Mouse (Mus musculus) hindbrain, embryonic 14.5 days (tissue): Measurements from ENCODE around the gene 1700025G04Rik. TPM values are rescaled to one million over a fixed set of nuclear protein-coding genes. Genes with fewer than 3 reads are reported as not detected.

ENCODE experiments used
- ATAC-seq: fragments of 200-750 bp; cut with Nextera tagmentation; 2 replicates; pipeline ENCODE4 v1.8.0; 2017; ENCODE audit warnings: moderate number of reproducible peaks, mild to moderate bottlenecking, moderate TSS enrichment, moderate library complexity; ENCODE audit not compliant: low FRiP score
- DNase-seq: peaks from one replicate; pipeline ENCODE4 v3.0.0-alpha.2; 2015; ENCODE audit warnings: low spot score
- H3K27ac ChIP-seq: fragments of 300-500 bp; sonication (generic); 2 replicates; pipeline ENCODE4 v1.5.1; 2014; ENCODE audit warnings: mild to moderate bottlenecking, moderate library complexity
- H3K27me3 ChIP-seq: fragments of 300-500 bp; sonication (generic); 2 replicates; pipeline ENCODE4 v1.6.1; 2014; ENCODE audit warnings: mild to moderate bottlenecking, low read length, mixed read lengths; ENCODE audit not compliant: control insufficient read depth, insufficient read depth
- H3K36me3 ChIP-seq: fragments of 300-500 bp; sonication (generic); replicated peaks from 2 replicates; pipeline ENCODE4 v1.6.1; 2014; ENCODE audit not compliant: control insufficient read depth, insufficient read depth
- H3K4me1 ChIP-seq: fragments of 300-500 bp; sonication (generic); replicated peaks from 2 replicates; pipeline ENCODE4 v1.6.1; 2014; ENCODE audit warnings: antibody characterized with exemption, low read length, mixed read lengths; ENCODE audit not compliant: control insufficient read depth, insufficient read depth
- H3K4me2 ChIP-seq: fragments of 300-500 bp; sonication (generic); replicated peaks from 2 replicates; pipeline ENCODE4 v1.6.1; 2014; ENCODE audit warnings: mild to moderate bottlenecking, moderate library complexity
- H3K4me3 ChIP-seq: fragments of 300-500 bp; sonication (generic); replicated peaks from 2 replicates; pipeline ENCODE4 v1.5.1; 2014; ENCODE audit warnings: mild to moderate bottlenecking, low read length
- H3K9ac ChIP-seq: fragments of 300-500 bp; sonication (generic); 2 replicates; pipeline ENCODE4 v1.6.1; 2014
- H3K9me3 ChIP-seq: fragments of 300-500 bp; sonication (generic); 2 replicates; pipeline ENCODE4 v1.6.1; 2016; ENCODE audit warnings: low read length; ENCODE audit not compliant: control insufficient read depth
- WGBS: fragments of 180-500 bp; shearing (Covaris S2); extraction: QIAGEN DNeasy Blood & Tissue Kit; methylation state at CpG from one replicate; pipeline ENCODE4 v1.1.7; 2014; 5-methylcytosine and 5-hydroxymethylcytosine counted together
- polyA plus RNA-seq: library from polyadenylated mRNA; unstranded; fragments of >200 nt; fragmentation: Nextera tagmentation; extraction: Ambion mirVana; gene quantifications from 2 replicates; pipeline ENCODE4 v1.2.1, GENCODE M21; 2014

The 1700025G04Rik gene
- polyA plus RNA-seq, 1 experiment from 2014 or later = 32.6 TPM

- no peak for DNase-seq
- H3K9ac ChIP-seq = no peak overlapping the region
- peaks cover 7% of the 10 kb centered on the region for H3K4me1 ChIP-seq
- H3K4me3 ChIP-seq = no peak overlapping the region
- no peak overlapping the region for H3K4me2 ChIP-seq
- 91% methylated on average over 11 of the region's 11 CpGs for WGBS
- ATAC-seq = no peak
- no peaks in the 10 kb centered on the region for H3K36me3 ChIP-seq
- H3K27me3 ChIP-seq = no peaks in the 10 kb centered on the region
- no peak overlapping the region for H3K27ac ChIP-seq
- H3K9me3 ChIP-seq = no peaks in the 10 kb centered on the region
Observed at GRCm38 (mm10) chr1:152063357-152064145, 26.4 kb downstream of the 1700025G04Rik start.

GRCm38 (mm10) chr1:152061745-152062144 is 28.2 kb downstream of the 1700025G04Rik start:
- no peaks in the 10 kb centered on the region for H3K36me3 ChIP-seq
- H3K9me3 ChIP-seq = no peaks in the 10 kb centered on the region
- 87% methylated on average over 12 of the region's 12 CpGs for WGBS
- H3K27me3 ChIP-seq = no peaks in the 10 kb centered on the region
- no peak overlapping the region for H3K27ac ChIP-seq
- ATAC-seq (no peak), DNase-seq (no peak)
- H3K4me2 ChIP-seq = no peak overlapping the region
- H3K4me1 ChIP-seq = peaks cover 7% of the 10 kb centered on the region; the same call in 1 of the 2 replicates
- no peak overlapping the region for H3K4me3 ChIP-seq
- no peak overlapping the region for H3K9ac ChIP-seq

GRCm38 (mm10) chr1:152060265-152060664 is 29.7 kb downstream of the 1700025G04Rik start:
- peaks cover 7% of the 10 kb centered on the region; the same call in 1 of the 2 replicates for H3K4me1 ChIP-seq
- H3K36me3 ChIP-seq = no peaks in the 10 kb centered on the region
- ATAC-seq (no peak), DNase-seq (no peak)
- H3K4me3 ChIP-seq = no peak overlapping the region
- H3K4me2 ChIP-seq = no peak overlapping the region
- no peak overlapping the region for H3K27ac ChIP-seq
- H3K27me3 ChIP-seq = no peaks in the 10 kb centered on the region
- 79% methylated on average over 3 of the region's 3 CpGs for WGBS
- H3K9ac ChIP-seq = no peak overlapping the region
- no peaks in the 10 kb centered on the region for H3K9me3 ChIP-seq

- H3K4me2 ChIP-seq = no peak overlapping the region
- peaks cover 7% of the 10 kb centered on the region; the same call in 1 of the 2 replicates for H3K4me1 ChIP-seq
- DNase-seq (no peak), ATAC-seq (no peak)
- no peaks in the 10 kb centered on the region for H3K27me3 ChIP-seq
- WGBS = 86% methylated on average over 3 of the region's 3 CpGs
- H3K36me3 ChIP-seq = no peaks in the 10 kb centered on the region
- no peak overlapping the region for H3K4me3 ChIP-seq
- no peak overlapping the region for H3K9ac ChIP-seq
- H3K9me3 ChIP-seq = no peaks in the 10 kb centered on the region
- no peak overlapping the region for H3K27ac ChIP-seq
Observed at GRCm38 (mm10) chr1:152058776-152059175, 31.1 kb downstream of the 1700025G04Rik start.

- H3K4me1 ChIP-seq = 0 out of 2 replicates have a peak, but pooled peaks cover 3% of the 10 kb centered on the region
- no peak overlapping the region for H3K27ac ChIP-seq
- no peak overlapping the region for H3K4me2 ChIP-seq
- DNase-seq (no peak), ATAC-seq (no peak)
- H3K9me3 ChIP-seq = no peaks in the 10 kb centered on the region
- no peaks in the 10 kb centered on the region for H3K27me3 ChIP-seq
- no peak overlapping the region for H3K4me3 ChIP-seq
- WGBS = 91% methylated on average over 5 of the region's 5 CpGs
- no peak overlapping the region for H3K9ac ChIP-seq
- H3K36me3 ChIP-seq = no peaks in the 10 kb centered on the region
Observed at GRCm38 (mm10) chr1:152053112-152053511, 36.8 kb downstream of the 1700025G04Rik start.

GRCm38 (mm10) chr1:152051858-152052257 is 38.1 kb downstream of the 1700025G04Rik start:
- H3K4me1 ChIP-seq = peaks cover 10% of the 10 kb centered on the region
- no peak for DNase-seq
- no peak overlapping the region for H3K9ac ChIP-seq
- H3K27me3 ChIP-seq = no peaks in the 10 kb centered on the region
- 83% methylated on average over 9 of the region's 9 CpGs for WGBS
- no peaks in the 10 kb centered on the region for H3K9me3 ChIP-seq
- H3K4me2 ChIP-seq = no peak overlapping the region
- no peaks in the 10 kb centered on the region for H3K36me3 ChIP-seq
- ATAC-seq = no peak
- no peak overlapping the region for H3K4me3 ChIP-seq
- no peak overlapping the region for H3K27ac ChIP-seq

- DNase-seq = no peak
- Histone ChIP-seq H3K4me1 (peaks cover 14% of the 10 kb centered on the region), H3K27ac (no peak overlapping the region), H3K4me2 (no peak overlapping the region), H3K4me3 (no peak overlapping the region), H3K9ac (no peak overlapping the region), H3K9me3 (no peaks in the 10 kb centered on the region), H3K36me3 (no peaks in the 10 kb centered on the region), H3K27me3 (no peaks in the 10 kb centered on the region)
- ATAC-seq = no peak
- 90% methylated on average over 7 of the region's 7 CpGs for WGBS
Observed at GRCm38 (mm10) chr1:152050037-152050436, 39.9 kb downstream of the 1700025G04Rik start.

- DNase-seq = no peak
- Histone ChIP-seq H3K27ac (no peak overlapping the region), H3K4me1 (peaks cover 14% of the 10 kb centered on the region), H3K36me3 (no peaks in the 10 kb centered on the region), H3K27me3 (no peaks in the 10 kb centered on the region), H3K4me3 (no peak overlapping the region), H3K4me2 (no peak overlapping the region), H3K9ac (no peak overlapping the region), H3K9me3 (no peaks in the 10 kb centered on the region)
- no peak for ATAC-seq
- 77% methylated on average over 4 of the region's 4 CpGs for WGBS
Observed at GRCm38 (mm10) chr1:152048291-152048690, 41.6 kb downstream of the 1700025G04Rik start.

GRCm38 (mm10) chr1:152047416-152047815 is 42.5 kb downstream of the 1700025G04Rik start:
- Histone ChIP-seq H3K4me1 (peaks cover 14% of the 10 kb centered on the region), H3K4me2 (no peak overlapping the region), H3K4me3 (no peak overlapping the region), H3K27ac (no peak overlapping the region), H3K36me3 (no peaks in the 10 kb centered on the region), H3K9ac (no peak overlapping the region), H3K9me3 (no peaks in the 10 kb centered on the region), H3K27me3 (no peaks in the 10 kb centered on the region)
- ATAC-seq = no peak
- 44% methylated on average over 5 of the region's 5 CpGs for WGBS
- no peak for DNase-seq
